Mouse (Mus musculus): ENCODE results near the gene Dnah2.

- TF ChIP-seq ZC3H11A (IDR thresholded peaks at IDR 0.05; ENCODE audit: borderline replicate concordance, low read depth, low read length) (no peak), HCFC1 (IDR thresholded peaks at IDR 0.05; ENCODE audit: borderline replicate concordance, insufficient read depth, low read length) (no peak), MAFK (IDR thresholded peaks at IDR 0.05; ENCODE audit: insufficient read depth, low read depth, low read length) (no peak)
Measured at GRCm38 (mm10) chr11:69447299-69447698, 101.6 kb downstream of the Dnah2 start.
